Mouse (Mus musculus) erythroblast, embryonic 14.5 days (primary cell): ENCODE data around the gene Runx3.

Source experiments
- GATA1 ChIP-seq: IDR thresholded peaks from 2 replicates; pipeline ENCODE4 v1.6.1; 2012; ENCODE audit warnings: low read length, inconsistent platforms, mixed read lengths
- TAL1 ChIP-seq: IDR thresholded peaks from 3 replicates; pipeline ENCODE4 v1.6.1; 2012; ENCODE audit warnings: low read length, inconsistent platforms, mixed read lengths

- TF ChIP-seq GATA1 (no peak), TAL1 (no peak)
These were observed 14.9 kb downstream of the Runx3 start for GRCm38 (mm10) chr4:135135331-135135730.
